Mouse (Mus musculus) limb, embryonic 13.5 days (tissue): ENCODE data around the gene Nrp1. TPM values are rescaled to one million over a fixed set of nuclear protein-coding genes. Genes with fewer than 3 reads are reported as not detected.

Experiments used
- microRNA counts: library from miRNA; unstranded; fragments of <30 nt; microRNA quantifications from one replicate; lab custom pipeline; 2016
- microRNA-seq: library from miRNA; unstranded; fragments of <30 nt; microRNA quantifications from one replicate; pipeline ENCODE4, GENCODE M21; 2016
- polyA plus RNA-seq: library from polyadenylated mRNA; unstranded; fragments of >200 nt; fragmentation: Nextera tagmentation; extraction: Ambion mirVana; gene quantifications from 2 replicates; pipeline ENCODE4 v1.2.1, GENCODE M21; 2015

Nrp1 gene
- polyA plus RNA-seq, 1 experiment from 2014 or later, result 71.4 TPM

MicroRNA genes within 50 kb of the gene (microRNA counts, 519-probe panel; counts per million panel counts)
- not detected for microRNA mmu-miR-1903 (lab: Ali Mortazavi, UCI)

Small RNAs within 50 kb of the gene (microRNA-seq; reads per million reads assigned to microRNA genes)
- gene Mir1903, result not detected
